Mouse (Mus musculus): ENCODE measurements around the gene Gm45140. TPM values are rescaled to one million over a fixed set of nuclear protein-coding genes. Genes with fewer than 3 reads are reported as not detected.

The Gm45140 gene
- polyA plus RNA-seq, 1 experiment from 2014 or later: 3.4 TPM

GRCm38 (mm10) chr6:87842254-87842653, 6.7 kb upstream of the Gm45140 start:
- peaks cover 22% of the 10 kb centered on the region; the same call in 1 of the 2 replicates for H3K4me1 ChIP-seq
- H3K4me2 ChIP-seq (replicated peaks): no peak overlapping the region
- H3K36me3 ChIP-seq: peaks cover 39% of the 10 kb centered on the region
- H3K9ac ChIP-seq: no peak overlapping the region
- 5% methylated on average over 1 of the region's 1 CpGs for WGBS
- H3K27me3 ChIP-seq: no peaks in the 10 kb centered on the region
- no peak for ATAC-seq (ENCODE audit: insufficient number of reproducible peaks, low FRiP score, low TSS enrichment, low read depth)
- H3K9me3 ChIP-seq (replicated peaks): no peaks in the 10 kb centered on the region
- H3K27ac ChIP-seq (replicated peaks): no peak overlapping the region
- H3K4me3 ChIP-seq (replicated peaks): no peak overlapping the region

DNA sequence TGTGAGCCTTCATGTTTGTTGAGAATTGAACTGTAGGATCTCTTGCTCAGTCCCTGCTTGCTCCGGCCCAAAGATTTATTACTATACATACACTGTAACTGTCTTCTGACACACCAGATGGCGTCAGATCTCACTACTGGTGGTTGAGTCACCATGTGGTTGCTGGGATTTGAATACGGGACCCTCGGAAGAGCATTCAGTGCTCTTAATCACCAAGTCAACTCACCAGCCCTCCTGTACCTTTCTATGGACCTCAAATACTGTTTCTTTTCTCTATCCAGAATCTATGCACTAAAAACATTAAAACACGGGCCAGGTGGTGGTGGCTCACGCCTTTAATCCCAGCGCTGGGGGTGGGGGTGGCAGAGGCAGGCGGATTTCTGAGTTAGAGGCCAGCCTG, 6.0 kb upstream of the Gm45140 start:
- Histone ChIP-seq H3K27ac (replicated peaks) (no peak overlapping the region), H3K4me1 (peaks cover 20% of the 10 kb centered on the region; the same call in 1 of the 2 replicates), H3K27me3 (no peaks in the 10 kb centered on the region), H3K9ac (no peak overlapping the region), H3K9me3 (replicated peaks) (no peaks in the 10 kb centered on the region), H3K4me3 (replicated peaks) (no peak overlapping the region), H3K4me2 (replicated peaks) (no peak overlapping the region), H3K36me3 (peaks cover 39% of the 10 kb centered on the region)
- no peak for ATAC-seq (ENCODE audit: insufficient number of reproducible peaks, low FRiP score, low TSS enrichment, low read depth)
- WGBS: 75% methylated on average over 8 of the region's 8 CpGs

GRCm38 (mm10) chr6:87839797-87840341, 4.3 kb upstream of the Gm45140 start:
- Histone ChIP-seq H3K36me3 (peaks cover 38% of the 10 kb centered on the region), H3K4me1 (peaks cover 16% of the 10 kb centered on the region; the same call in 1 of the 2 replicates), H3K27me3 (no peaks in the 10 kb centered on the region), H3K27ac (replicated peaks) (no peak overlapping the region), H3K4me2 (replicated peaks) (0 out of 2 replicates have a peak overlapping the region, but pooled peaks have one; percentile 77), H3K4me3 (replicated peaks) (no peak overlapping the region), H3K9ac (no peak overlapping the region), H3K9me3 (replicated peaks) (no peaks in the 10 kb centered on the region)
- WGBS: 54% methylated on average over 11 of the region's 11 CpGs
- no peak for ATAC-seq (ENCODE audit: insufficient number of reproducible peaks, low FRiP score, low TSS enrichment, low read depth)

DNA sequence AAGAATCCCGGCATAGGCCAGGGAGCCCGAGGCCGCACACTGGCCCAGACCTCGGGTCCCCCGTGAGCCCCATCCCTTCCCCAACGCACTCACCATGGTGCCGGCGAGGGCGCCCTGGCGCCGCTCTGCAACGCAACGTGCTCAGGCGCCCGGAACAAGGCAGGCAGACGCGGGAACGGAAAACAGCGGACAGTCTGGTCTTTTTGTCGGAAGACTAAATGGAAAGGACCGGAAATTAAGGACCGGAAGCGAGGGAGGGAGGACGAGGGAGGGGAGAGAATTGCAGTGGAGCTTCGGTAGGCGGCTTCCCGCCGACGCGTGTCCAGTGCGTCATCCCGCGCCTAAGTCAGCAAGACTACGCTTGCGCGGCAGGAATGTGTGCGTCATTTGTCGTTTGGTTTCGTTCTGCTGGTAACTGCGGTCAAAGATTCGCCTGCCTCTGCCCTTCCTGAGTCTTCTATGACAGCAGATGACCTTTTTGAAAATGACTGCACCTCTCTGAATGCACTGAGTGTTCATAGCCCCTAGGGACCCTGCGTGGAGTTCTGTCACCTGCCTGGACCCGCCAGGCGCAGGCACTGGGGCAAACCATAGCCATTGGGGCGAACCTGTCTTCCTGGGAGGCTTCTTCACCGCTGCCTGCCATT, 3.1 kb upstream of the Gm45140 start, which contains the start of gene Isy1:
Isy1 (minus strand) TSS at position 248 of the 647 bp plus-strand sequence.
- H3K4me1 ChIP-seq: peaks cover 16% of the 10 kb centered on the region; the same call in 1 of the 2 replicates
- peak; percentile 96 for ATAC-seq (ENCODE audit: insufficient number of reproducible peaks, low FRiP score, low TSS enrichment, low read depth)
- H3K36me3 ChIP-seq: peaks cover 35% of the 10 kb centered on the region
- peak within 1 kb of the TSS; percentile 77 for H3K4me2 ChIP-seq (replicated peaks)
- H3K27ac ChIP-seq (replicated peaks): peak within 1 kb of the TSS; percentile 97
- no peaks in the 10 kb centered on the region for H3K9me3 ChIP-seq (replicated peaks)
- under 1% methylated on average over 46 of the region's 46 CpGs for WGBS
- no peaks in the 10 kb centered on the region for H3K27me3 ChIP-seq
- H3K4me3 ChIP-seq (replicated peaks): peak within 1 kb of the TSS; percentile 63
- peak within 1 kb of the TSS; percentile 79 for H3K9ac ChIP-seq

DNA sequence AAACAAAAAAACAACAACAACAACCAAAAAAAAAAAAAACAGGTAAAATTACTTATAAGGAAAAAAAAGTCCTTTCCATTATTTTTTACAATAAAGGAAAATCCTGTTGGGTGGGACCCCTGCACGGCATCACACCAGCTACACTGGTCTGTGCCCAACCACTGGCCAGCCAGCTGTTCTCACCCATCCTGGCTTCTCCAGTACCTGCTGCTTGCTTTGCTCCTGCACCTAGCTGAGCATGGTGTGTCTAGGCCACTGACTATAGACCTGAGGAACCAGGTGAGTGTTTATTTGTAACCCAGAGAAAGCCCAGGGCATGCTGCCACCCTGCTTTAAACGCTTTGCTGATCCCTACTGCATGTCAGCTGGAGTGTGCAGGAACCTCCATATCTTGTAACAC, 15.2 kb downstream of the Gm45140 start:
- H3K9ac ChIP-seq: no peak overlapping the region
- no peaks in the 10 kb centered on the region for H3K4me1 ChIP-seq
- 96% methylated on average over 2 of the region's 2 CpGs for WGBS
- H3K27me3 ChIP-seq: no peaks in the 10 kb centered on the region
- no peak overlapping the region for H3K4me2 ChIP-seq (replicated peaks)
- no peak for ATAC-seq (ENCODE audit: insufficient number of reproducible peaks, low FRiP score, low TSS enrichment, low read depth)
- H3K9me3 ChIP-seq (replicated peaks): no peaks in the 10 kb centered on the region
- peaks cover 96% of the 10 kb centered on the region for H3K36me3 ChIP-seq
- no peak overlapping the region for H3K4me3 ChIP-seq (replicated peaks)
- no peak overlapping the region for H3K27ac ChIP-seq (replicated peaks)

DNA sequence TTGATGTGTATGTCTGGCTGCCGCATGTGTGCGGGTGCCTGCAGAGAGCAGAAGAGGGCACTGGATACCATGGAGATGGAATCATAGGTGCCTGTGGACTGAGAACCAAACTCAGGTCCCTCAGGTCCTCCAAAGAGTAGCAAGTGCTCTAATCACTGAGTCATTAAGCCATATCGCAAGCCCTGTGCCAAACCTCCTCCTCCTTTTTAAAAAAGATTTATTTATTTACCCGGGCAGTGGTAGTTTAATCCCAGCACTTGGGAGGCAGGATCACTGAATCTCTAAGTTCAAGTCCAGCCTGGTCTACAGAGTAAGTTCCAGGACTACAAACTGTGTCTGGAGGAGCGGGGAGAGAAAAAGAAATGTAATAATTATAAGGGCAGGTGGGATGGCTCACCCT, 21.1 kb downstream of the Gm45140 start:
- H3K36me3 ChIP-seq: peaks cover 55% of the 10 kb centered on the region
- no peak overlapping the region for H3K4me3 ChIP-seq (replicated peaks)
- H3K9me3 ChIP-seq (replicated peaks): no peaks in the 10 kb centered on the region
- H3K4me2 ChIP-seq (replicated peaks): no peak overlapping the region
- no peak overlapping the region for H3K27ac ChIP-seq (replicated peaks)
- WGBS: 90% methylated on average over 5 of the region's 5 CpGs
- peaks cover 20% of the 10 kb centered on the region for H3K4me1 ChIP-seq
- ATAC-seq (ENCODE audit: insufficient number of reproducible peaks, low FRiP score, low TSS enrichment, low read depth): no peak
- no peaks in the 10 kb centered on the region for H3K27me3 ChIP-seq
- H3K9ac ChIP-seq: no peak overlapping the region

DNA sequence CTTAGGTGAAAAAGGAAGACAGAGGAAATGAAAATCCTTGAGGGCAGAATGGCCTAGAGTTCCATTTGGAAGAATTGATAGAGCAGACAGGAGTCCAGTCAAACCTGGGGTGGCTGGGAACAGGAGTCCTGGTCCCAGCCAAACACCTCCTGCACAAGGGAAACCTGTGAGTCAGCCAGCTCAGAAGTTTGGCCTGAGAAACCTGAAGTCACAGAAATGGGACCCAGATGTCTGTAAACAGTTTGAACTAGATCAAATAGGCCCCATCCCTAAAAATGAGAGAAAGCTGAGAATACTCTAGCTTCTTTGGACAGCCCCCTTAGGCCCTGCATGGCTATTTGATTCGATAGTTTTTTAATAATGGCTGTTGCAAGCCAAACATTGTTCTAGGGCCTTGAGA, 22.9 kb downstream of the Gm45140 start:
- no peaks in the 10 kb centered on the region for H3K27me3 ChIP-seq
- no peaks in the 10 kb centered on the region for H3K9me3 ChIP-seq (replicated peaks)
- H3K27ac ChIP-seq (replicated peaks): peak overlapping the region; percentile 81
- no peak overlapping the region for H3K4me3 ChIP-seq (replicated peaks)
- no peak for ATAC-seq (ENCODE audit: insufficient number of reproducible peaks, low FRiP score, low TSS enrichment, low read depth)
- H3K4me1 ChIP-seq: peaks cover 23% of the 10 kb centered on the region
- H3K36me3 ChIP-seq: peaks cover 37% of the 10 kb centered on the region
- H3K4me2 ChIP-seq (replicated peaks): no peak overlapping the region
- 52% methylated on average over 1 of the region's 1 CpGs for WGBS
- no peak overlapping the region for H3K9ac ChIP-seq

- no peaks in the 10 kb centered on the region for H3K27me3 ChIP-seq
- H3K9ac ChIP-seq: peak within 1 kb of the TSS; percentile 87
- no peaks in the 10 kb centered on the region for H3K9me3 ChIP-seq (replicated peaks)
- under 1% methylated on average over 43 of the region's 56 CpGs for WGBS
- H3K4me3 ChIP-seq (replicated peaks): peak within 1 kb of the TSS; percentile 80
- H3K27ac ChIP-seq (replicated peaks): peak within 1 kb of the TSS; percentile 81
- H3K36me3 ChIP-seq: peaks cover 28% of the 10 kb centered on the region
- ATAC-seq (ENCODE audit: insufficient number of reproducible peaks, low FRiP score, low TSS enrichment, low read depth): peak; percentile 97
- H3K4me2 ChIP-seq (replicated peaks): peak within 1 kb of the TSS; percentile 91
- peaks cover 27% of the 10 kb centered on the region for H3K4me1 ChIP-seq
Observed at GRCm38 (mm10) chr6:87811675-87812338, 23.8 kb downstream of the Gm45140 start, which contains the start of gene Rab43. Gene Rab43 (minus strand): TSS chr6:87812164.

- Histone ChIP-seq H3K36me3 (peaks cover 21% of the 10 kb centered on the region), H3K27ac (replicated peaks) (peak overlapping the region; percentile 81), H3K27me3 (no peaks in the 10 kb centered on the region), H3K9me3 (replicated peaks) (no peaks in the 10 kb centered on the region), H3K4me2 (replicated peaks) (peak overlapping the region; percentile 91), H3K9ac (peak overlapping the region; percentile 87), H3K4me3 (replicated peaks) (peak overlapping the region; percentile 80), H3K4me1 (peaks cover 29% of the 10 kb centered on the region)
- ATAC-seq (ENCODE audit: insufficient number of reproducible peaks, low FRiP score, low TSS enrichment, low read depth): no peak; the same call in 1 of the 2 replicates
- WGBS: under 1% methylated on average over 77 of the region's 77 CpGs
Observed at GRCm38 (mm10) chr6:87810713-87811669, 24.6 kb downstream of the Gm45140 start.

DNA sequence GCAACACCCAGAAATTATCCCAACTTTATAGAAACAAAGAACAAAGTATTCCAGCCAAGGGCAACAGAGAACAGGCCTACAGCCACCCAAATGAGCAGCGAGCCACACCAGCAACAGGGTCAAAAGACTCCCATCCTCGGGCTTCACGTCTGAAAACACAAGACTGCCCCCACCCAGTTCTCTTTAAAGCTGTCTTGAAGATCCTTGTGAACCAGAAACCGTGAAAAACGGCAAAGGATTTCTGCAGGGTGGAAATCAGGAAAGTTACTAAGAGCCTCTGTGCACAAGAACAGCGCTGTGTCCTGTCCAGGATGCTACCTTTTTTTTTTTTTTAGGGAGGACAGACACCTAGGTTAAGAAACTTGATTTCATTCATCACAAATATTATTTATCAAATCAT, 25.3 kb downstream of the Gm45140 start:
- H3K9ac ChIP-seq: no peak overlapping the region
- H3K27ac ChIP-seq (replicated peaks): no peak overlapping the region
- peak overlapping the region; percentile 91 for H3K4me2 ChIP-seq (replicated peaks)
- no peaks in the 10 kb centered on the region for H3K9me3 ChIP-seq (replicated peaks)
- peak overlapping the region; percentile 80 for H3K4me3 ChIP-seq (replicated peaks)
- peaks cover 29% of the 10 kb centered on the region for H3K4me1 ChIP-seq
- 40% methylated on average over 6 of the region's 6 CpGs for WGBS
- no peaks in the 10 kb centered on the region for H3K27me3 ChIP-seq
- no peak for ATAC-seq (ENCODE audit: insufficient number of reproducible peaks, low FRiP score, low TSS enrichment, low read depth)
- peaks cover 15% of the 10 kb centered on the region for H3K36me3 ChIP-seq
